Mouse (Mus musculus): ENCODE data around the gene Ms4a10.

Ms4a10 gene

DNA sequence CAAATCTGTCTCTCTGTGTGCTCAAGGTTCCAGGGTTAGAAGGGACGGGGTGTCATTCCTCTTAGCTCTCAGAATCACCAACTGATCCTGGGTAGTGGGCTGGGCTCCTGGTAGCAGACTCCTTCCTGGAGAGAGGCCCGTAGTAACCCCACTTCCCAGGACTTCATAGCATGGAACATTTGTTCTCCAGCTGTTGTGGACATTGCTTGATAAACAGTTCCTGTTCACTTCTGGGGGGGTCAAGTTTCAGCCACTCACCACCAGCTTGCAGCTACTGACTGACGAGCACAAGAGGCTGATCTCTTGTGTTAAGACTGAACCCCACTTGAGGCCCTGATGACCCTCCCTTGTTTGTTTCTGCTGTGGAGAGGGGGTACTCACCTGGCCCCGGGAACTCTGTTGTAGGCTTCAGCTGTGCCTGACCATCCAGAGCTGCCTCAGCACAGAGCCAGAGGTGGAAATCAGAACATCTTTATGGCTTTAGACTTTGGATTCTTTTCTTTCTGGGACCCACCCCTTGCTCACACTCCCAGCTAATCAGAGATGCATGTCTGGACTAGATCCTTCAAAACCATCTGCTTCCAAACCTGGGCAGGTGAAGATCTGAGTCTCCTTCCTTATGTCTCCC lies at the start of gene Ms4a10:
Gene Ms4a10 (minus strand): TSS at position 433 of the 628 bp plus-strand sequence.
- no peak for DNase-seq (ENCODE audit: low read depth, low spot score)

- no peak for DNase-seq (ENCODE audit: low read depth, low spot score)
Observed at GRCm38 (mm10) chr19:11022382-11022781, 47.9 kb upstream of the Ms4a10 start.

DNA sequence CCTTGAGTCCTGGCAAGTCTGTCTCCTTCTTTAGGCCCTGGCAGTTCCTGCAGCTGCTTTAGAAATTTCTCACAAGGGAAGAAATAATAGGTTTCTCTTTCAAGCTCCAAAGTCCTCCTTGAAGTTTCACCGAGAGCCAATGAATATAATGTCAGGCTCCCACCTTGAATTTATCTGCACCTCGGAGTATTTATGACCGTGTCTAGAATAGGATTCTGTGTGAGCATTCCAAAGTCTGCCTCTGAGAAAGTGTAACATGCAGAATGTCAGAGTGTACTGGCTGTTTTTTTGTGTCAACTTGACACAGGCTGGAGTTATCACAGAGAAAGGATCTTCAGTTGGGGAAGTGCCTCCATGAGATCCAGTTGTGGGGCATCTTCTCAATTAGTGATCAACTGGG lies 43.4 kb upstream of the Ms4a10 start, which contains the start of gene Ms4a18:
Gene Ms4a18 (minus strand): TSS at position 141 of the 400 bp plus-strand sequence.
- DNase-seq (ENCODE audit: low read depth, low spot score) = no peak

DNA sequence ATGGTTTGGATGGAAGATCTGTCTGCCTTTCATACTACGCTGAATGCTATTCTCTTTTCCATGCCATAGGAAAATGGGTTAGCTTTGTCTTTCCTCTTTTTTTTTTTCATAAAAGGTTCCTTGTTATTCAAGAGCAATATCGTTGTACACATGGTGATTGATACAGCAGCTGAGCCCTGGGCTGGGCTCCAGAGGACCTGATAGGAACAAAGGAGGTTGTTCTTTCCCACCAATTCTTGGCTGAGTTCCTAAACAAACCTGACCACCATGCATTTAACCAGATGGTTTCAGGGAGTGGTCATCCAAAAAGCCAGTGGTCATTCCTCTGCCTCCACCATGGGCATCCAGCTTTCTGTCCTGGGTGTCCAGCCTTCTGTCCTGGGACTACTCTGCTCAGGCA lies 42.8 kb upstream of the Ms4a10 start:
- DNase-seq (ENCODE audit: low read depth, low spot score) = no peak

DNA sequence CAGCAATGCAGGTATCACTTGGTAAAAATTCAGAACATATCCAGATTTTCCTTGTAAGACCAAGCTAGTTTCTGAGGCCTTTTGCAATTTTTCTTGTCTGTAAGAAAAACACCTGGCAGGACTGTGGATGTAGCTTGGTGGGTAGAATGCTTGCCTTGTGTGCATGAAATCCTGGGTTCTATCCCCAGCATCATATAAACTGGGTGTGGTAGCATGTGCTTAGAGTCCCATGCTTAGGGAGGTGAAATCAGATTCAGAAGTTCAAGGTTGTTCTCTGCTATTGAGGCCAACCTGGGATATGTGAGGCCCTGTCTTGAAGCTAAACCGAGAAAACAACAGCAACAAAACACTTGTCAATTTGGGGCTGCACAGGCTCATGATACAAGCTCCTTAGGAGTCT lies 41.5 kb upstream of the Ms4a10 start:
- no peak for DNase-seq (ENCODE audit: low read depth, low spot score)

DNA sequence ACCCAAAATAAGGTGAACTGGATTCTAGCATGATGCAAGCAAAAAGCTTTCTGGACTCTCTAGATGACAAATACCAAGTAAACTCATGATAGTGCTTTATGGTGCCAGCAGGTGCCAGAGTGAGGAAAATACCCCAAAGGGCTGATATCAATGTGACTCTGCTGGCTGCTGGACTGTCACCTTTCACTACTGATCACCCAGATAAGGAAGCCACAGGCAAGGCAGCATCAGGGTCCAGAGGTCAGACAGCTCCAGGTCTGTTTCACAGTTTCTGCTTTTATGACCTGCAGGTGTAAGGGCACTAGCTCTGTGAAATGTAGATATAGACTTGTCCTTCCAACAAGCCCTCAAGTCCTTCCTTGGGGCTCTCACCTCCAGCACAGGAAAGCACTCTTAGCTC lies 41.0 kb upstream of the Ms4a10 start:
- no peak for DNase-seq (ENCODE audit: low read depth, low spot score)

DNA sequence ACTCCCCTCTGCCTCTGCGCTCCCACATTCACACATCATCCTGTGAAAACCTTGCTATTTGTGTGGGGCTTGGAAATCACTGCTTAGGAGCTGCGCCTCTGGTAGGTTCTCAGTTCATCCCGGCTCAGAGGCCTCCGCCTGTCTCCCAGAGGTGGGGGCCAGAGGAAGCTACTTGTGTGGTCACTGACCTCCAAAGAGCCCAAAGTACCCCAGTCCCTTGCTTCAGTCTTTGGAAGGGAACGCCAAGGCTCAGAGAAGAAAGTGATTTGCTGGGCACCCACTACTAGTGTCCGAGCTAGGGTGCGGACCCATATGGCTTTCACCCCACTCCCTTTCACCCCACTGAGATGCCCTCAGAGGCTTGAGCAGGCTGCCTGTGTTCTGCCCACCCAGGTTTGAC lies 18.7 kb upstream of the Ms4a10 start, which contains the start of gene Ms4a15:
Gene Ms4a15 (minus strand): TSS at position 101 of the 400 bp plus-strand sequence.
- no peak for DNase-seq (ENCODE audit: low read depth, low spot score)

- no peak for DNase-seq (ENCODE audit: low read depth, low spot score)
Observed at GRCm38 (mm10) chr19:10991911-10992310, 17.4 kb upstream of the Ms4a10 start.

- DNase-seq (ENCODE audit: low read depth, low spot score) = no peak
Observed at GRCm38 (mm10) chr19:10990751-10991150, 16.3 kb upstream of the Ms4a10 start.

- no peak for DNase-seq (ENCODE audit: low read depth, low spot score)
Observed at GRCm38 (mm10) chr19:10988563-10988962, 14.1 kb upstream of the Ms4a10 start.

DNA sequence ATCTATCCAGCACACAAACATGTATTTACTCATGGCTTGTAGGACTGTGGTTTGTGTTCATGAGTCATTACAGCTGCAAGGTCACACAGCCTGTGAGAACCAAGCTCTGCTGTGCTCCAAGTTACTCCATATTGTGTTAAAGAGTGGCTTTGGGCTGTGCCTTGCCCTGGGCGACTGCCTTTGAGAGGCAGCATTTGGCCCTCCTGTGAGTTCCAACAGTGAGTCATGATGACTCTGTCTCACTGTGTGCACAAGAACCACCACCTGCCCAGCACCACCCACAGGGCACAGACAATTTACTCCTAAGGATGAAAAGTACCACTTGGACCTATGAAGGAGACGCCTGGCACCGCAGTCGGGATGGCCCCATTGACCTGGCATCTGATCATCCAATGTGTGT lies 11.4 kb upstream of the Ms4a10 start:
- no peak for DNase-seq (ENCODE audit: low read depth, low spot score)

DNA sequence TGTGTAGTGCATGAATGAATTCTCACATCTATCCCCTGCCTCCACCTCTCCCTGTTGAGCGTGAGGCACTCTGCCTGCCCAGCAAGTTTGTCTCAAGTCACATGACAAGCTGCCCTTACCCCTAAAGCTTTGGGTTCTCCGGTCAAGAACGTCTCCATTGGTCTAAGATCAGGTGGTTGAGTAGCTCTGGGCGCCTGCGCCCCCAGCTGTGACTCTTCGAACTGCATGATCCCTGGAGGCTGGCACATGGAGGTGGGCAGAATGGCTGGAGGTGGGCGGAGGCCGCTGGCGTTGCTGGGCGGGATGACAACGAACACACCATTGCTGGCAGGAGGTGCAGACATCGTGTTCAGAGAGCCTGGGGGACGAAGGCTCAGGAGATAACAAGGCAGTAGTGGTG lies 10.1 kb upstream of the Ms4a10 start:
- DNase-seq (ENCODE audit: low read depth, low spot score) = no peak

DNA sequence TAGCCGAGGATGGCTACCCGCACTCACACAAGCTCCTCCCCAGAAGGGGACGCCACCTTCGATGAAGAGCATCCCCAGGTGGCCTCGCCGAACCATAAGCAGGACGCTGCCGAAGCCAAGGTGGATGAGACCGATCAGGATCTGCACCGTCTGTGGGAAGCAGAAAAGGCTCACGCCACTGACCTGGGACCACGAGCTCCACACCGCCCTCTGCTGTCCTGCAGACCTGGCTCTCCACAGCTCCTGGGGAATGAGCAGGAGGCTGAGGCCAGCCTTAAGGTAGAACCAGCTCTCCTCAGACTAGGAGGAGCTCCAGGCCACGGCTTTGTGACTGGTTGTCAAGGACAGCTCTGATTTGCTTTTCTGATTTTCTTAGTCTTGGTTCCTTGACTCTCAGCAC lies 8.7 kb upstream of the Ms4a10 start:
- DNase-seq (ENCODE audit: low read depth, low spot score) = no peak

DNA sequence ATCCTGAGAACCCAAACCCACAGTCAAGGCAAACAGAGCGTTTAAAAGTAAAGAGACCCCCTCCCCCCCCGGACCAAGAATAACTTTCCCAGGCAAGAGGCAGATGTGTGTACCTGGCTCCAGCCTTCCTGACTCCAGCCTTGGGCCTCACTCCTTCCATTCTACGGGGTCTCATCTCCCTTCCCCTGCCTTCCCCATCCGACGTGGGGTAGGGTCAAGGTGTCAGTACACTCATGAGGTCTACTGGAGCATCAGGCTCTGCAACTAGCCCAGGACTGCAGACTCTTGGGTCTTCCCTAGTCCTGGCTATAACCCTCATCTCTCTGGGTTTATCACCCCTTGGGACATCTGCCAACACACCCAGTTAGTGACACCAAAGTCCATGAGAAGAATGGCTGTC lies 5.7 kb upstream of the Ms4a10 start:
- DNase-seq (ENCODE audit: low read depth, low spot score) = no peak

- no peak for DNase-seq (ENCODE audit: low read depth, low spot score)
Observed at GRCm38 (mm10) chr19:10979184-10980168, 5.0 kb upstream of the Ms4a10 start.

GRCm38 (mm10) chr19:10976318-10976717 lies 1.8 kb upstream of the Ms4a10 start:
- no peak for DNase-seq (ENCODE audit: low read depth, low spot score)

DNA sequence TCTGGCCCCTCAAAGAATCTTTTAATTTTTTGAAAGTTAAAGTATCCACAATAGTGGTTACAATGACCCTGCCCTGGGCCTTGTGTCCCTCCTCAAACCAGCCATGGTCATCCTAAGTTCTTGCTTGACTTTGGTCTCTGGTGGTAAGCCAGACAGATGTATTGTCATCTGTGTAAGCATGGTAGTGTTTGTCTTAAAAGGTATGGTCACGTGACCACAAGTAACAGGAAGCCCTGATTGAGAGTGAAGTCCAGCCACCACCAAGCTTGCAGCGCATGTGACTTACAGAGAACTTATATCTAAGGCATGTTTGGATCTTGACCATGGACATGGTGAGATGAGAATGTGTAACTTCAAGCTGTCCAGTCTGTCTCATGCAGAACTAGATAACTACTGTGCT lies 717 bp upstream of the Ms4a10 start:
- DNase-seq (ENCODE audit: low read depth, low spot score) = no peak

DNA sequence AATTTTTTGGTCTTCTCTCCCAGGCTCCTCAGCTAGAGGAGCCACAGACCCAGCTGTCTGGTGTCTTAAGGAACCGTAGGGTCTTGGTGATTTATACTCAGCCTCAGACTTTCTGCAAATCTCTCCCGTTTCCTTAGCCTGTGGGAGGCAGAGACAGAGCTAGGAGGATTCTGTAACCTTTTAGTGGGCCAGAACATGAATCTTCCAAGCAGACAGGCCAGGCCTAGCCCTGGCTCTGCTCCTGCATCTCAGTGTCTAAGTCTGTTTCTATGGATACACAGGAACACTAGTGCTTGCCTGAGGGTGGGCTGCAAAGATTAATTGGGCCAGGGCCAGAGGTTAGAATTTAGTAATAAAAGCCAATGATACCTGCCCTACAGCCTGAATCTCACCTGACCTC lies 1.3 kb downstream of the Ms4a10 start:
- DNase-seq (ENCODE audit: low read depth, low spot score) = no peak

GRCm38 (mm10) chr19:10972660-10973059 lies 1.8 kb downstream of the Ms4a10 start:
- DNase-seq (ENCODE audit: low read depth, low spot score) = no peak

GRCm38 (mm10) chr19:10970457-10970856 lies 4.0 kb downstream of the Ms4a10 start:
- DNase-seq (ENCODE audit: low read depth, low spot score) = no peak

DNA sequence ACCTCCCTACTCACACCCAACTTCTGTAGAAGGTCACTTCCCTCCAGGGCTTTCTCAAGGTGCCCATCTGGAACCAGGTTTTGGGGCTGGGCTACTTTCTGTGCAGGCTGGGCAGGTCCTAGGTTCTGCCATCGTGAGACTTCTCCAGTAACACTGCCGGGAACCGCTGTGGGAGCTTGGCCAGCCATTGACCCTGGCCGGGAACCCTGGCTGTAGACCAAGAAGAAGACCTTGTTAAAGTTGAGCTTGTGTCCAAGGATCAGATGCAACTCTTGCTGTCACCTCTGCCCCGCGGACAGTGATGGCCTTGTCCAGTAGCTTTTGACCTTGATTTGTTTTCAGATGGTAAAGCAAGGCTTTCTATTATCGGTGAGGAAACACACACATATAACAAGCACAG lies 5.9 kb downstream of the Ms4a10 start:
- DNase-seq (ENCODE audit: low read depth, low spot score) = no peak

DNA sequence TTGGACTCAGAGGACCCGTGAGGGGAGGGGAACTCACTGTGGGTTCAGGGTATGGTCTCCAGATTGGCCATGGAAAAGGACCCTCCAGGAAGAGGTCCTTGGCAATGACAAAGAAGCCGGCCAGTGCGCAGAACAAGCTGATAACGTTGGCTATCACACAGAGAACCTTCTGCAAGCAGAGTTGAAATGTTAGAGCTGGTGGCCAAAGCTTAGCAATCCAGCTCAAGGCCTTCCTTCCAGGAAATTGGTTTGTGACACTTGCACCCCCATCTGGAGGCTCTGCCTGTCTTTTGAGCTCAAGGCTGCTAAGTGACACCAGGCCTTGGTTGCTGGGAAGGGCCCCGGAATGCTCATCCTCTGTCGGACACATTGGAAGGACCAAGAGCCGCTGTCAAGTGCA lies 8.7 kb downstream of the Ms4a10 start:
- DNase-seq (ENCODE audit: low read depth, low spot score) = no peak

- no peak for DNase-seq (ENCODE audit: low read depth, low spot score)
Observed at GRCm38 (mm10) chr19:10959978-10960346, 14.5 kb downstream of the Ms4a10 start.

All from brain, embryonic 18.5 days (tissue).